Mouse (Mus musculus) ES-E14 (cell line): ENCODE measurements around the gene Kdsr. TPM values are rescaled to one million over a fixed set of nuclear protein-coding genes. Genes with fewer than 3 reads are reported as not detected.
A peak's percentile ranks its signal among the peaks of the same experiment; 100 is the strongest.

Source experiments
- DNase-seq: peaks from one replicate; pipeline ENCODE4 v3.0.0-alpha.2; 2013; ENCODE audit warnings: low read depth, low spot score
- H3K27ac ChIP-seq: 2 replicates; pipeline ENCODE4 v1.5.1; 2012; ENCODE audit warnings: low read depth, mild to moderate bottlenecking, low read length, moderate library complexity, mixed read lengths; ENCODE audit not compliant: poor library complexity, insufficient read depth, severe bottlenecking
- H3K36me3 ChIP-seq: 2 replicates; pipeline ENCODE4 v1.6.1; 2012; ENCODE audit warnings: mild to moderate bottlenecking, low read length, moderate library complexity, mixed read lengths; ENCODE audit not compliant: control insufficient read depth, poor library complexity, insufficient read depth, severe bottlenecking
- H3K4me1 ChIP-seq, 2 experiments: fragments of 150-350 bp in 1 of 2; sonication (generic) in 1 of 2; 2 replicates each; pipeline ENCODE4 v1.6.1; 2012; ENCODE audit warnings: low read length in 2 of 2, mild to moderate bottlenecking in 1 of 2, mixed read lengths in 1 of 2; ENCODE audit not compliant: control insufficient read depth in 2 of 2, insufficient read depth in 2 of 2, poor library complexity in 1 of 2
- H3K4me3 ChIP-seq, 2 experiments: fragments of 150-350 bp in 1 of 2; sonication (generic) in 1 of 2; 2 replicates each; pipeline ENCODE4 v1.5.1; 2012; ENCODE audit warnings: low read length in 2 of 2, low read depth in 1 of 2, mild to moderate bottlenecking in 1 of 2, mixed read lengths in 1 of 2; ENCODE audit not compliant: insufficient read depth in 1 of 2, poor library complexity in 1 of 2, severe bottlenecking in 1 of 2
- H3K9ac ChIP-seq: 2 replicates; pipeline ENCODE4 v1.6.1; 2012; ENCODE audit warnings: low read depth, mild to moderate bottlenecking, low read length, mixed read lengths; ENCODE audit not compliant: poor library complexity, insufficient read depth, severe bottlenecking
- H3K9me3 ChIP-seq: fragments of 150-350 bp; sonication (generic); 2 replicates; pipeline ENCODE4 v1.6.1; 2012; ENCODE audit warnings: low read depth, mild to moderate bottlenecking, low read length; ENCODE audit not compliant: control insufficient read depth, insufficient read depth
- CHD2 ChIP-seq: IDR thresholded peaks from 2 replicates; pipeline ENCODE4 v1.6.1; 2014; ENCODE audit warnings: mild to moderate bottlenecking, low read depth, low read length, inconsistent platforms
- HCFC1 ChIP-seq: IDR thresholded peaks from 2 replicates; pipeline ENCODE4 v1.6.1; 2012; ENCODE audit warnings: low read length, inconsistent platforms, borderline replicate concordance; ENCODE audit not compliant: insufficient read depth
- MAFK ChIP-seq: IDR thresholded peaks from 2 replicates; pipeline ENCODE4 v1.6.1; 2014; ENCODE audit warnings: mild to moderate bottlenecking, low read depth, low read length, inconsistent platforms; ENCODE audit not compliant: insufficient read depth
- ZC3H11A ChIP-seq: IDR thresholded peaks from 2 replicates; pipeline ENCODE4 v1.6.1; 2012; ENCODE audit warnings: low read depth, mild to moderate bottlenecking, inconsistent platforms, low read length, borderline replicate concordance
- ZNF384 ChIP-seq: IDR thresholded peaks from 2 replicates; pipeline ENCODE4 v1.6.1; 2012; ENCODE audit warnings: low read depth, low read length, inconsistent platforms
- in situ Hi-C, 2 experiments: fragments of 600-800 bp; cut with MboI; formaldehyde crosslinking; loops; one replicate each; pipeline ENCODE4 v1.15.1; 2025; ENCODE audit warnings: low sequenced_read_pairs in 2 of 2, inconsistent platforms in 1 of 2; ENCODE audit not compliant: unreplicated experiment in 2 of 2
- total RNA-seq: library from RNA; depleted of rRNA; stranded (reverse); fragments of 300-350 nt; gene quantifications from 2 replicates; pipeline ENCODE4 v1.2.3, GENCODE M21; 2012; rRNA removed

Kdsr gene
- 29.9 and 38.3 TPM in 2 replicates for total RNA-seq

- DNase-seq = peak; percentile 85
- Histone ChIP-seq H3K36me3 (peaks cover 5% of the 10 kb centered on the region; the same call in 1 of the 2 replicates), H3K4me1 (peaks cover 0 to 2% of the 10 kb centered on the region in 2 experiments; a peak in 1 of 4 replicates), H3K9me3 (no peaks in the 10 kb centered on the region), H3K4me3 (peak within 1 kb of the TSS; percentile 76 to 87), H3K9ac (peak within 1 kb of the TSS; percentile 84), H3K27ac (peak within 1 kb of the TSS; percentile 6; the same call in 1 of the 2 replicates)
- in situ Hi-C loops = no loop called here
- TF ChIP-seq HCFC1 = peak; percentile 46; the same call in 1 of the 2 replicates
- no peak for TF ChIP-seq ZC3H11A
Measured at GRCm38 (mm10) chr1:106759572-106760435, at the start of gene Kdsr. Kdsr (minus strand) TSS chr1:106759727.

DNA sequence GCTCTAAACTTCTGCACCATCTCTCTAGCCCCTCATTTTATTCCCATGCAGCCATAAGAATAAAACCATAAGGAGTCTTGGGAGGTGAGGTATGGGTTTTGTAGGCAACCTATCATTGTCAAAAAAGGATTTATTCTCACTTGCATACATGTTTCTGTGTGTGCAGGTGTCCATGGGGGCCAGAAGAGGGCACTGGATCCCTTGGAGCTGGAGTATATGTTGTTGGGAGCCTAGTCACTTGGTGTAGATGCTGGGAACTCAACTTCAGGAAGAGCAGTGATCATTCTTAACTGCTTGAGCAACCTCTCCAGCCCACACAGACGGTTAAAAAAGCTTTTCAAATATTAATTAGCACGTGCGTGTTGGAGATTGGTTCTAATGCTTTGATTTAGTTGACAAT lies 40.4 kb upstream of the Kdsr start:
- H3K4me3 ChIP-seq = no peak overlapping the region
- no peaks in the 10 kb centered on the region for H3K4me1 ChIP-seq
- no peak overlapping the region for H3K27ac ChIP-seq
- H3K36me3 ChIP-seq = no peaks in the 10 kb centered on the region
- in situ Hi-C loops = no loop called here
- DNase-seq = no peak
- TF ChIP-seq ZC3H11A (no peak), ZNF384 (no peak), CHD2 (no peak), MAFK (no peak), HCFC1 (no peak)
- H3K9ac ChIP-seq = no peak overlapping the region
- H3K9me3 ChIP-seq = no peaks in the 10 kb centered on the region

- no peaks in the 10 kb centered on the region for H3K36me3 ChIP-seq
- H3K4me1 ChIP-seq = 0 out of 4 replicates have a peak, but pooled peaks cover 0 to under 1% of the 10 kb centered on the region in 2 experiments
- TF ChIP-seq HCFC1 (no peak), ZC3H11A (no peak), MAFK (no peak), CHD2 (no peak), ZNF384 (no peak)
- H3K9me3 ChIP-seq = no peaks in the 10 kb centered on the region
- H3K4me3 ChIP-seq = no peak overlapping the region
- no peak overlapping the region for H3K9ac ChIP-seq
- no peak overlapping the region for H3K27ac ChIP-seq
- no peak for DNase-seq
- in situ Hi-C loops = no loop called here
Measured at GRCm38 (mm10) chr1:106799406-106799805, 39.9 kb upstream of the Kdsr start.

DNA sequence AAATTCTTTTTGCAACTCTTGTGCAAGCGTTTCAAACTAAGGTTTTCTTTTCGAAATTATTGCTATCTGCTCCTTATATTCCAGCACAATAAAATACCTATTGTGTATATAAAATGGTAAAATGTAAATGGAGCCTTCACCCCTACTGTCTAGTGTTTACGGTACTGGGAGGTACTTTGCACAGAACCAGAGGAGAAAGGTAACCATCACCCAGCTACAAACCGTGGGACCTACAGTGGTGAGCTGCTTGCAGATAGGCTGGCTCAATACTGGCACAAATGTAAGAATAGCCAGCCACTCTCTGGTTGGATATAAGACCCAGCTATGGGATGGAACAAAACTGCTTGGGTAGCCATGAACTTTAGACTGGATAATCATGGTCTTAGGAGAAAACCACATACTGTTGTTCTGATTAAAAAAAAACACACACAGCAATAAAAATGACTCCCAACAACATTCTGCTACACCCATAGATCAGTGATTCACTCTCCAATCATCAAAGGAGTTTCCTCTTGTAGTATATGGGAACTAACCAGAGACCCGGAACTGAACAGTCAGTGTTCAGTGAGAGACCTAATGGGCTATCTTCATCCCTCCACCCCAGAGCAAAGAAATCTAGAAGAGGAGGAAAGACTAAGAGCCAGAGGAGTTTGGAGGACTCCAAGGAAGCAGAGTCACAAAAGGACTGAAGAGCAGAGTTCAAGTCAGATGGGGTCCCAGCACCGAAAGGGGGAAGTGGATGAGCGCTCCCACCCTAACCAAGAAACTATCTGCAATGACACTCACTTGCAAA lies 37.7 kb upstream of the Kdsr start:
- in situ Hi-C loops = no loop called here
- H3K4me3 ChIP-seq = peak overlapping the region; percentile 44 to 49
- TF ChIP-seq MAFK (no peak), ZNF384 (no peak), HCFC1 (no peak), ZC3H11A (no peak), CHD2 (no peak)
- no peaks in the 10 kb centered on the region for H3K9me3 ChIP-seq
- 0 out of 4 replicates have a peak, but pooled peaks cover 0 to 4% of the 10 kb centered on the region in 2 experiments for H3K4me1 ChIP-seq
- DNase-seq = no peak
- no peak overlapping the region for H3K27ac ChIP-seq
- no peaks in the 10 kb centered on the region; the same call in 1 of the 2 replicates for H3K36me3 ChIP-seq
- peak overlapping the region; percentile 57 for H3K9ac ChIP-seq
